Mouse (Mus musculus) megakaryocyte, embryonic 14.5 days (primary cell): ENCODE results near the gene Myo15b. TPM values are rescaled to one million over a fixed set of nuclear protein-coding genes. Genes with fewer than 3 reads are reported as not detected.

Source experiments
- H3K27me3 ChIP-seq: replicated peaks from 2 replicates; pipeline ENCODE3; 2012; ENCODE audit warnings: inconsistent platforms
- H3K36me3 ChIP-seq: replicated peaks from 2 replicates; pipeline ENCODE3; 2012; ENCODE audit warnings: low read length, inconsistent platforms, mixed read lengths
- H3K4me1 ChIP-seq: 2 replicates; pipeline ENCODE4 v1.6.1; 2012; ENCODE audit warnings: inconsistent platforms
- H3K4me3 ChIP-seq: replicated peaks from 2 replicates; pipeline ENCODE3; 2012; ENCODE audit warnings: moderate library complexity, mild to moderate bottlenecking, inconsistent platforms
- H3K9me3 ChIP-seq: 2 replicates; pipeline ENCODE4 v1.6.1; 2012; ENCODE audit warnings: inconsistent platforms
- FLI1 ChIP-seq: IDR thresholded peaks from 2 replicates; pipeline ENCODE4 v1.6.1; 2012; ENCODE audit warnings: low read length, inconsistent platforms, mixed read lengths
- GATA1 ChIP-seq: IDR thresholded peaks from 3 replicates; pipeline ENCODE4 v1.6.1; 2012; ENCODE audit warnings: mixed read lengths, low read length, inconsistent platforms, borderline replicate concordance
- polyA plus RNA-seq: library from polyadenylated mRNA; stranded (reverse); fragments of >175 nt; gene quantifications from 2 replicates; pipeline ENCODE4 v1.2.3, GENCODE M21; 2012; ENCODE audit warnings: low replicate concordance; ENCODE audit not compliant: insufficient read depth

Gene Myo15b
- polyA plus RNA-seq, 1 experiment: 0.48 TPM

DNA sequence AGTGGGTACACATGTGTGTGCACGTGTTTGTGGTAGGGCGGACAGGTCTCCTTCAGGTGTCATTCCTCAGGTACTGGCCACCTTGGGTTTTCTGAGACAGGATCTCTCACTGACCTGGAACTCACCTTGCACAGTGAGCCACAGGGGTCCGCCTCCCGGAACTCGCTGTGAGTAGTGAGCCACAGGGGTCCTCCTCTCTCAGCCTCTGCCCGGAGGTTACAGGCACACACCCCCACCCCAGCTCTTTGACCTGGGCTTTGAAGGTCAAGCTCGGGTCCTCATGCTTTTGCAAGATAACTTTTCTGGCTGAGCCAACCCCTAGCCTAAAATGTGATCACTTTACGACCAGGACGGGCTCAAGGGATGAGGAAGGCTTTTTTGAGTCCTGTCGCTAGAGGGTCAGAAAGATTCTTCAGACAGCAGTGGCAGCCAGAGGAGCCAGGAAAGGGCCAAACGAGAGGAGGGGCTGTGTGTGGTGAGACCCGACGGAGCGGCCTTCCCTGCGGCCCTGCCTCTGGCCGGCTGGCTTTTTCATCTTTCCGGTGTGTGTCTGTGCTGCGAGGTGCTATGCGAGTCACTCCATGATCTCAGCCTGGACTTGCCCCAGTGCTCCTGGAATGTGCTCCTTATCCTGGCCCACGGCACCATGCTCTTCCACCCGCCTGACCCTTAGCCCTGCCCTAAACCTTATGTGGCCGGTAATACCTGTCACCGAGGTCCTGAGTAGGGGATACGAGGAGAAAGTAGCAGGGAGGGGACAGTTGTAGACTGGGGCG, 27.5 kb upstream of the Myo15b start:
- Histone ChIP-seq H3K4me1 (peaks cover 43% of the 10 kb centered on the region), H3K27me3 (peaks cover 71% of the 10 kb centered on the region), H3K36me3 (no peaks in the 10 kb centered on the region), H3K9me3 (no peaks in the 10 kb centered on the region), H3K4me3 (no peak overlapping the region)
- TF ChIP-seq GATA1 (no peak), FLI1 (no peak)

DNA sequence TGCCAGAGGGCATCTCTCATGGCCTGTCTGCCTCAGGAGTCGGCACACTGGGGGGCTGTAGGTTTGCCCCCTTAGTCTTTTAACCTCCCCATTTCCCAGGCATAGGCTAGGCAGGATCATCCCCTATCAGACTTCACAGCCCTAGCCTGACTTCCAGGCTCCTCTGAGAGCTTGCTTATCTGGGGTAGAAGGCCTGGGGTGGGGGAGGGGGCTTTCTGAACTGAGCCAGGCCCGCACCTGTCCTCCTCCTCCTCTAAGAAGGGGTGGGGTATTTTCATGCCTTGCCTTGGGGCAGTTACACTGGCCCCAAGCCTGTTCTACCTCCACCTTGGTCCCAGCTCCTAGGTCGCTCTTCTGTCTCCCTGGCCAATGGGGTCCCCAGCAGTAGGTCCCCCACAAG, 26.7 kb upstream of the Myo15b start:
- no peak overlapping the region for H3K4me3 ChIP-seq
- no peak for TF ChIP-seq GATA1
- no peak for TF ChIP-seq FLI1
- no peaks in the 10 kb centered on the region for H3K36me3 ChIP-seq

DNA sequence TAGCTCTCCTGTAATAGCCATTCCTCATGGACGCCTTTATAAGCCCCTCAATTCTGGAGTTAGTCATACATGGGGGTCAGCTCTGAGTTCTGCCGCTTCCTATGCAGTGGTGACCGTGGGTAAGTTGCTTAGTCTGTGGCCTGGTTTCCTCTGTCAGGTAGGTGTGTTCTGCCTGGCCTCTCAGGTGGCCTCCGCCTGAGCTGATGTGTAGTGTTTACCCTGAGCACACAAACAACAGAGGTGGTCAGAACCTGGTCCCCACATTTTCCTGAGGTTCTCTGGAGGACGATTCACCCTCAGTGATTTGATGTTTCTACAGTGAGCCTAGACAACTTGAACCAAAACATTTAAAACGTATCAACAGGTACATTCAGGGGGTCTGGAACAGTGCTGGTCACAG, 26.1 kb upstream of the Myo15b start:
- H3K27me3 ChIP-seq: peaks cover 73% of the 10 kb centered on the region
- no peaks in the 10 kb centered on the region for H3K9me3 ChIP-seq
- no peak for TF ChIP-seq FLI1
- TF ChIP-seq GATA1: no peak
- no peaks in the 10 kb centered on the region for H3K36me3 ChIP-seq
- no peak overlapping the region for H3K4me3 ChIP-seq
- peaks cover 40% of the 10 kb centered on the region for H3K4me1 ChIP-seq

More for the DNA sequence above, 26.7 kb upstream of the Myo15b start:
- H3K9me3 ChIP-seq: no peaks in the 10 kb centered on the region
- peaks cover 43% of the 10 kb centered on the region for H3K4me1 ChIP-seq
- H3K27me3 ChIP-seq: peaks cover 73% of the 10 kb centered on the region

- H3K27me3 ChIP-seq: peaks cover 69% of the 10 kb centered on the region
- H3K36me3 ChIP-seq: no peaks in the 10 kb centered on the region
- no peak overlapping the region for H3K4me3 ChIP-seq
- peaks cover 40% of the 10 kb centered on the region for H3K4me1 ChIP-seq
- no peak for TF ChIP-seq GATA1
- TF ChIP-seq FLI1: no peak
- no peaks in the 10 kb centered on the region for H3K9me3 ChIP-seq
Observed at GRCm38 (mm10) chr11:115832523-115832922, 25.7 kb upstream of the Myo15b start.

DNA sequence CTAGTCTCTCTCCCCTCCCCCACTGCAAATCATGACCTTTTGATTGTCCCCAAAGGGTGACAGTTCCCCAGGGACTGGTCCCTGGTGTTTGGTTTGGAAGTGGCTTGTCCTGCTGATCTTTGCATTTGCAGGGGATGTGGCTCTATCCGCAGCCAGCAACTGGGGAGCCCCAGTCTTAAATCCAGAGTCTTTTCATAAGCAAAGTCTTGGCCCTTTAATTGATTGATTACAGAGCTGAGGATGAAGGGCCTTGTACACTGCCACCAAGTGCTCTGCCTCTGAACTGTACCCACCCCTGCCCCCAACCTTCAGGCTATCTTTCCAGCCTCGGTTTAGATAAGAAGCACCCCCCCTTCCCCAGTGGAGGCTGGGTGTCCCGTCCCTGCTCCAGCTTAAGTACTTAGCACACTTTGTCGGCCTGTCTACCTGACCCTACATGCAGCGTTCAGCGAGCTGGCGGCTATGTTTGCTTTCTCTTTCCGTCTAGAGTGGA, 25.1 kb upstream of the Myo15b start:
- no peak overlapping the region for H3K4me3 ChIP-seq

DNA sequence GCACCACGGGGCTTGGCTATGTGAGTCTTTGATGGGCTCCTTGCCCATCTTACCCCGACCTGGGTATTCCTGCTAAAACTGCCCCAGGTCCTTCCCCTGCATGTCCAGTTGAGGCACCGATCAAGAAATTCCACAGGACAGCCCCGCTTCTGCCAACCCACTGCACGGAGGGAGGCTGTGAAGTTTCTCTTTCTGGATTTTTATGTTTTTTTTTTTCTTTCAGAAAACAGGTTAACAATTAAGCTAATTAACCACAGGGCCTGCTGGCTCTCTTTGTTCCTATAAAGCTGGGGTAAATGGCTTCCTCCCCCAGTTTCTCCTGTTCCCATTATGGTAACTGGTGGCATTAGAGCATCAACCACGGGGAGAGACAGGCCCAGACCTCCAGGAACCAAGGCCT, 24.2 kb upstream of the Myo15b start:
- no peaks in the 10 kb centered on the region for H3K36me3 ChIP-seq
- no peak for TF ChIP-seq FLI1
- TF ChIP-seq GATA1: no peak
- H3K4me1 ChIP-seq: peaks cover 43% of the 10 kb centered on the region
- H3K4me3 ChIP-seq: no peak overlapping the region
- no peaks in the 10 kb centered on the region for H3K9me3 ChIP-seq
- peaks cover 67% of the 10 kb centered on the region for H3K27me3 ChIP-seq

More for the DNA sequence above, 25.1 kb upstream of the Myo15b start:
- Histone ChIP-seq H3K27me3 (peaks cover 70% of the 10 kb centered on the region), H3K9me3 (no peaks in the 10 kb centered on the region), H3K4me1 (peaks cover 40% of the 10 kb centered on the region), H3K36me3 (no peaks in the 10 kb centered on the region)
- no peak for TF ChIP-seq GATA1
- no peak for TF ChIP-seq FLI1

DNA sequence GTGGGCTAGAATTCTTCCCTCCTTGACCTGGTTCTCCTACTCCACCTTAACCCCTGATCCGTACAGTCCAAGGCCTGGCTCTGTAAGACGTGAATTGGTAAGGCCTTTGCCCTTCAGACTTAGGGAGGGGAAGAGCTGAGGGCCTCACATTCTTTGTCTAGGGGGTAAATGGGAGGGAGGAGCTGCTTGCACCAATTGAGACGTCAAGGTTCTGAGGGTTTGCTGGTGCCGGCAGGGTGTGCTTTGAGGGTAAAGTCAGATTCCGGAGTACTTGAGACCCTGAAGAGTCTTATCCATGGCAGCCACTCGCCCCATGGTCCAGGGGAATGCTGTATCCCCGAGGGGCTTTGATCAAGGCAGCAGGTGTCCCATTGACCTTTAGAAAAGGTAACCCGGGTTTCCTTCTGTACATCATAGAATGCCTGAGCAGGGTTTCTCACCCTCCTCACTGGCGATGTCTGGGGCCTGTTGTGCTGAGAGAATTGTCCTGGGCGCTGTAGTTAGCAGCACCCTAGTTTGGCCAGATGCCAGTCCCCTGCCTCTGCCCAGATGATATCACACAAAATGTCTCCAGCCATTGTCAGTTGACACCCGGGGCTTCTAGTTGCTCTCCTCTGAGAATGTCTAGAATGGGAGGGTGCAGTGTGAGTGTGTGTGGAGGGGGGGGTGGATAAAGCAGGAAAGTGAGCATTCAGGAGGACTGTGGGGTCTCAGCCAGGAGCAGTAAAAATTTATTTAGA, 21.4 kb upstream of the Myo15b start:
- TF ChIP-seq GATA1: no peak
- no peak for TF ChIP-seq FLI1
- Histone ChIP-seq H3K9me3 (no peaks in the 10 kb centered on the region), H3K27me3 (peaks cover 53% of the 10 kb centered on the region), H3K36me3 (no peaks in the 10 kb centered on the region), H3K4me3 (no peak overlapping the region), H3K4me1 (peaks cover 33% of the 10 kb centered on the region)

GRCm38 (mm10) chr11:115837606-115838345, 20.4 kb upstream of the Myo15b start:
- Histone ChIP-seq H3K4me1 (peaks cover 33% of the 10 kb centered on the region), H3K4me3 (no peak overlapping the region)

GRCm38 (mm10) chr11:115838895-115839311, 19.3 kb upstream of the Myo15b start:
- H3K4me3 ChIP-seq: no peak overlapping the region
- peaks cover 30% of the 10 kb centered on the region for H3K4me1 ChIP-seq
- H3K27me3 ChIP-seq: peaks cover 45% of the 10 kb centered on the region
- H3K9me3 ChIP-seq: no peaks in the 10 kb centered on the region
- no peaks in the 10 kb centered on the region for H3K36me3 ChIP-seq
- no peak for TF ChIP-seq GATA1
- no peak for TF ChIP-seq FLI1

More at GRCm38 (mm10) chr11:115837606-115838345, 20.4 kb upstream of the Myo15b start:
- H3K9me3 ChIP-seq: no peaks in the 10 kb centered on the region
- peaks cover 48% of the 10 kb centered on the region for H3K27me3 ChIP-seq
- no peaks in the 10 kb centered on the region for H3K36me3 ChIP-seq
- TF ChIP-seq FLI1: no peak
